12 mouse cellular contexts compared by ENCODE assay signal in genomic region chr9:87682247-87682646, GRCm38 (mm10). TPM values are rescaled to one million over a fixed set of nuclear protein-coding genes. Genes with fewer than 3 reads are reported as not detected.
DNase-seq lines count a peak whose midpoint lies in the region; ATAC-seq lines count a peak whose summit lies in the region.
"Had no signal": no experiment of that assay in that cellular context is flagged by ENCODE, and none has a peak within 500 bp of the region (broad histone marks: within the 10 kb centered on the region; RNA-seq: fewer than 3 reads in every experiment).

No protein-coding gene starts in this region.

- no peak for ATAC-seq in kidney, embryonic 16.5 days (ENCODE audit: low FRiP score, low TSS enrichment)
- peak; percentile 52; the same call in 1 of the 2 replicates for ATAC-seq in midbrain, embryonic 15.5 days (replicated peaks)
- ATAC-seq in midbrain, embryonic 16.5 days = no peak
- ATAC-seq in embryonic facial prominence, embryonic 14.5 days (ENCODE audit: low read depth) = no peak
- peak; percentile 30; the same call in 1 of the 2 replicates for ATAC-seq in limb, embryonic 15.5 days (ENCODE audit: insufficient number of reproducible peaks, low FRiP score, low TSS enrichment, low read depth)

- peaks cover 6% of the 10 kb centered on the region; the same call in 1 of the 2 replicates for H3K4me1 ChIP-seq in kidney, embryonic 16.5 days (ENCODE audit: insufficient read depth, low read length)
- peaks cover 4% of the 10 kb centered on the region; the same call in 1 of the 2 replicates for H3K4me1 ChIP-seq in midbrain, embryonic 15.5 days
- no peaks in the 10 kb centered on the region for H3K4me1 ChIP-seq in midbrain, embryonic 16.5 days (ENCODE audit: control insufficient read depth, insufficient read depth, low read length)
- no peaks in the 10 kb centered on the region; the same call in 1 of the 2 replicates for H3K4me1 ChIP-seq in embryonic facial prominence, embryonic 14.5 days (ENCODE audit: control insufficient read depth, insufficient read depth, low read length)
- peaks cover 7% of the 10 kb centered on the region for H3K4me1 ChIP-seq in limb, embryonic 15.5 days

- H3K36me3 ChIP-seq in kidney, embryonic 16.5 days (ENCODE audit: insufficient read depth, low read length) = no peaks in the 10 kb centered on the region
- no peaks in the 10 kb centered on the region for H3K36me3 ChIP-seq in midbrain, embryonic 15.5 days (replicated peaks)
- no peaks in the 10 kb centered on the region for H3K36me3 ChIP-seq in midbrain, embryonic 16.5 days (ENCODE audit: control insufficient read depth, insufficient read depth, low read length)
- no peaks in the 10 kb centered on the region for H3K36me3 ChIP-seq in embryonic facial prominence, embryonic 14.5 days (ENCODE audit: control insufficient read depth, insufficient read depth, low read length)
- H3K36me3 ChIP-seq in limb, embryonic 15.5 days = no peaks in the 10 kb centered on the region

- no peak overlapping the region for H3K27ac ChIP-seq in kidney, embryonic 16.5 days (ENCODE audit: low read length)
- no peak overlapping the region for H3K27ac ChIP-seq in midbrain, embryonic 15.5 days
- no peak overlapping the region for H3K27ac ChIP-seq in midbrain, embryonic 16.5 days (ENCODE audit: low read length)
- H3K27ac ChIP-seq in embryonic facial prominence, embryonic 14.5 days (replicated peaks; ENCODE audit: low read depth, low read length) = no peak overlapping the region
- H3K27ac ChIP-seq in limb, embryonic 15.5 days = peak overlapping the region; percentile 43; the same call in 1 of the 2 replicates

- no peak overlapping the region for H3K9ac ChIP-seq in kidney, embryonic 16.5 days (replicated peaks; ENCODE audit: low read length)
- no peak overlapping the region for H3K9ac ChIP-seq in midbrain, embryonic 15.5 days
- no peak overlapping the region for H3K9ac ChIP-seq in midbrain, embryonic 16.5 days (ENCODE audit: low read depth, low read length)
- no peak overlapping the region for H3K9ac ChIP-seq in embryonic facial prominence, embryonic 14.5 days (ENCODE audit: low read depth, low read length)
- no peak overlapping the region for H3K9ac ChIP-seq in limb, embryonic 15.5 days

- H3K4me2 ChIP-seq in kidney, embryonic 16.5 days (replicated peaks; ENCODE audit: low read depth, low read length) = 0 out of 2 replicates have a peak overlapping the region, but pooled peaks have one; percentile 8
- H3K4me2 ChIP-seq in midbrain, embryonic 15.5 days = no peak overlapping the region
- H3K4me2 ChIP-seq in midbrain, embryonic 16.5 days (ENCODE audit: low read length) = no peak overlapping the region
- H3K4me2 ChIP-seq in embryonic facial prominence, embryonic 14.5 days (ENCODE audit: low read depth, low read length) = peak overlapping the region; percentile 41
- peak overlapping the region; percentile 38 for H3K4me2 ChIP-seq in limb, embryonic 15.5 days
- H3K4me2 ChIP-seq: heart, embryonic 11.5 days had no signal

- no peak overlapping the region for H3K4me3 ChIP-seq in kidney, embryonic 16.5 days (ENCODE audit: low read length)
- no peak overlapping the region for H3K4me3 ChIP-seq in midbrain, embryonic 15.5 days
- no peak overlapping the region for H3K4me3 ChIP-seq in midbrain, embryonic 16.5 days (ENCODE audit: low read depth, low read length)
- no peak overlapping the region for H3K4me3 ChIP-seq in embryonic facial prominence, embryonic 14.5 days (ENCODE audit: low read depth, low read length)
- peak overlapping the region; percentile 19; the same call in 1 of the 2 replicates for H3K4me3 ChIP-seq in limb, embryonic 15.5 days

- no peaks in the 10 kb centered on the region for H3K9me3 ChIP-seq in kidney, embryonic 16.5 days (ENCODE audit: low read length)
- H3K9me3 ChIP-seq in midbrain, embryonic 15.5 days = no peaks in the 10 kb centered on the region
- no peaks in the 10 kb centered on the region for H3K9me3 ChIP-seq in midbrain, embryonic 16.5 days (replicated peaks; ENCODE audit: control insufficient read depth, low read length, poor library complexity, severe bottlenecking)
- no peaks in the 10 kb centered on the region for H3K9me3 ChIP-seq in embryonic facial prominence, embryonic 14.5 days (ENCODE audit: control insufficient read depth, low read length)
- H3K9me3 ChIP-seq in limb, embryonic 15.5 days = no peaks in the 10 kb centered on the region

- WGBS in kidney, embryonic 16.5 days = 47% methylated on average over 11 of the region's 11 CpGs
- WGBS in midbrain, embryonic 15.5 days = 73% methylated on average over 11 of the region's 11 CpGs
- 62% methylated on average over 11 of the region's 11 CpGs for WGBS in midbrain, embryonic 16.5 days
- WGBS in embryonic facial prominence, embryonic 14.5 days = 38% methylated on average over 11 of the region's 11 CpGs
- 21% methylated on average over 11 of the region's 11 CpGs for WGBS in limb, embryonic 15.5 days

- no peak for DNase-seq in kidney, postnatal 36 days
- DNase-seq in embryonic facial prominence, embryonic 14.5 days (ENCODE audit: low spot score) = peak; percentile 26
- DNase-seq in cerebellum, postnatal 14 days = no peak
- DNase-seq in ovary, adult 18-20 months (ENCODE audit: low spot score) = no peak
- DNase-seq: adrenal gland, postnatal 25 days; cerebellum, adult 11 months; lung, postnatal 14 days had no signal

- no peaks in the 10 kb centered on the region for H3K27me3 ChIP-seq in kidney, embryonic 16.5 days (ENCODE audit: insufficient read depth, low read length)
- H3K27me3 ChIP-seq in midbrain, embryonic 15.5 days (replicated peaks) = no peaks in the 10 kb centered on the region
- H3K27me3 ChIP-seq in midbrain, embryonic 16.5 days (ENCODE audit: control insufficient read depth, insufficient read depth, low read depth, low read length) = no peaks in the 10 kb centered on the region
- H3K27me3 ChIP-seq in embryonic facial prominence, embryonic 14.5 days (replicated peaks; ENCODE audit: control insufficient read depth, insufficient read depth, low read length) = no peaks in the 10 kb centered on the region
- H3K27me3 ChIP-seq in limb, embryonic 15.5 days = no peaks in the 10 kb centered on the region

RNA-seq across cellular contexts. Expression of gene Tbx18, which starts 48.8 kb away (rescaled TPM):
- 1.9 and 2.1 TPM in 2 replicates for polyA plus RNA-seq in kidney, embryonic 16.5 days (2015; fragmentation: Nextera tagmentation; extraction: Ambion mirVana)
- polyA plus RNA-seq in midbrain, embryonic 15.5 days (2015; fragmentation: Nextera tagmentation; extraction: Ambion mirVana) = 2.3 and 3.4 TPM in 2 replicates
- polyA plus RNA-seq in midbrain, embryonic 16.5 days (2015; fragmentation: Nextera tagmentation; extraction: Ambion mirVana) = 1.3 and 2.1 TPM in 2 replicates
- 5.7 and 8.2 TPM in 2 replicates for polyA plus RNA-seq in embryonic facial prominence, embryonic 14.5 days (2014; fragmentation: Nextera tagmentation; extraction: Ambion mirVana)
- 9.6 and 11.6 TPM in 2 replicates for polyA plus RNA-seq in limb, embryonic 15.5 days (2015; fragmentation: Nextera tagmentation; extraction: Ambion mirVana)

Comparison
In these comparisons a context has a peak if more than half of its experiments do, and no peak if none do; other contexts are left out.
1. ATAC-seq: peak in midbrain, embryonic 15.5 days (single experiment) and limb, embryonic 15.5 days (single experiment); none in kidney, embryonic 16.5 days (single experiment), midbrain, embryonic 16.5 days (single experiment) and embryonic facial prominence, embryonic 14.5 days (single experiment).
2. H3K4me2 ChIP-seq: peak in kidney, embryonic 16.5 days (single experiment), embryonic facial prominence, embryonic 14.5 days (single experiment) and limb, embryonic 15.5 days (single experiment); none in midbrain, embryonic 15.5 days (single experiment) and midbrain, embryonic 16.5 days (single experiment).